Mouse (Mus musculus): ENCODE measurements around the gene Klhl40. TPM values are rescaled to one million over a fixed set of nuclear protein-coding genes. Genes with fewer than 3 reads are reported as not detected.
A peak's percentile ranks its signal among the peaks of the same experiment; 100 is the strongest.

Gene Klhl40
- 1.7 and 2.4 TPM in 2 replicates for polyA plus RNA-seq (2014; fragmentation: Nextera tagmentation; extraction: Ambion mirVana)

DNA sequence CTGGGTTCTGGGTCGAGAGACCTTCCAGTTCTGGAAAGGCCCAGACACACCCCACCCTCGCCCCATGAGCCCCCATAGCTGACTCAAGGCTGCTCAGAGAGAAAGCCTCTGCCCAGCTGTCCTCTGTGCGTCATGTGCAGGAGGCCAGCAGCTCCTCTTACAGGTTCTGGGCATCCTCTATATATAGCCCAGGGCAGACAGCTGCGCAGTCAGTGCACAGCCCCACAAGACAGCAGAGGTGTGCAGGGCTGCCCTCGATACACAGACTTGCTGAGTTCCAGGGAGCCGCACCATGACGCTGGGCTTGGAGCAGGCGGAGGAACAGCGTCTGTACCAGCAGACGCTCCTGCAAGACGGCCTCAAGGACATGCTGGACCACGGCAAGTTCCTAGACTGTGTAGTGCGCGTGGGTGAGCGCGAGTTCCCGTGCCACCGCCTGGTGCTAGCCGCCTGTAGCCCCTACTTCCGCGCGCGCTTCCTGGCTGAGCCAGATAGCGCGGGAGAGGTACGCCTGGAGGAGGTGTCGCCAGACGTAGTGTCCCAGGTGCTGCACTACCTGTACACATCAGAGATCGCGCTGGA, at the start of gene Klhl40:
Gene Klhl40, plus strand, starts transcription at position 124 of the 582 bp plus-strand sequence.
- 20% methylated on average over 30 of the region's 30 CpGs for WGBS
- Histone ChIP-seq H3K9ac (replicated peaks; ENCODE audit: low read depth, low read length) (peak within 1 kb of the TSS; percentile 48), H3K4me2 (ENCODE audit: low read depth, low read length) (peak within 1 kb of the TSS; percentile 57), H3K4me3 (ENCODE audit: low read depth, low read length) (peak within 1 kb of the TSS; percentile 31), H3K27ac (ENCODE audit: low read depth, low read length) (no peak within 1 kb of the TSS), H3K36me3 (ENCODE audit: control insufficient read depth, insufficient read depth, low read length) (no peaks in the 10 kb centered on the region), H3K4me1 (ENCODE audit: control insufficient read depth, insufficient read depth, low read length) (0 out of 2 replicates have a peak, but pooled peaks cover 4% of the 10 kb centered on the region), H3K27me3 (ENCODE audit: control insufficient read depth, insufficient read depth, low read length) (peaks cover 27% of the 10 kb centered on the region), H3K9me3 (ENCODE audit: control insufficient read depth, low read length) (no peaks in the 10 kb centered on the region)
- ATAC-seq (ENCODE audit: low read depth) = peak; percentile 56

DNA sequence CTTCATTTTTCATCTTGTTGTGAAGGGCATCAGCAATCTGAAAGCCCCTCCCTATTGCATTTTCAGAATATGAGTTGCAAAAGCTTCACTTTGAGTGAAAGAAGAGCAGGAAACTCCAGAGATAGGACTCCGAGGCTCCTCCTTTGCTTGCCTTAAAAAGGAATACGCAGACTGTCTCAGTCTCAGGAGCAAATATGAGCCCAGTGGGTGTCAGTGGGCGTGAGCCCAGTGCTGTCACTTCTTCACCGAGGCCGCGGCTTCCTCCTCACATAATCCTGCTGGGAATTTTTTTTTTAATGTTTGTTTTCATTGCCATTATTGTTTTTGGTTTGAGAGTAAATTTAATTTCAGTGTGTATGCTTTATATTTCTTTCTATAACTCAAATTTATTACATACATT, 36.9 kb upstream of the Klhl40 start:
- no peak for ATAC-seq (ENCODE audit: low read depth)
- peaks cover 48% of the 10 kb centered on the region for H3K36me3 ChIP-seq (ENCODE audit: control insufficient read depth, insufficient read depth, low read length)

DNA sequence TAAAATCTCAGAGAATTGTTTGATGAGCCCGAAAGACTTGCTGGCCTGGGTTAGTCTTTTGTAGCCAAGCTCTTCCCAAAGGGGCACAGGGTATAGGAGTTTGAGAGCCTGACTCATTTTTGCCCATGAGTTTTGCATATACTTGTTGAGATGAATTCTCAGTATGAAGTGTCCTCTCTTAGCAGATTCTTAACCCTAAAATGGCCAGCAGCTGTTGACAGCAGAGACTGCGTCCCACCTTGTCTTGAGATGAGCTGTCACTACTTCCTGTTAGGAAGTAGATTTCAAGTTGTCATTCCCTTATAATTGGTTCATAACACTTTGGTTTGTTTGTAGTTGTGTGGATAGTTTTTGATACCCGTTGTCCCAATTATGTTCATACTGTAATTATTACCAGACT, 36.2 kb upstream of the Klhl40 start:
- H3K9me3 ChIP-seq (ENCODE audit: control insufficient read depth, low read length) = no peaks in the 10 kb centered on the region
- no peak overlapping the region for H3K9ac ChIP-seq (replicated peaks; ENCODE audit: low read depth, low read length)
- no peak overlapping the region for H3K4me2 ChIP-seq (ENCODE audit: low read depth, low read length)
- 95% methylated on average over 3 of the region's 3 CpGs for WGBS
- no peak for ATAC-seq (ENCODE audit: low read depth)
- no peak overlapping the region for H3K27ac ChIP-seq (ENCODE audit: low read depth, low read length)
- H3K4me1 ChIP-seq (ENCODE audit: control insufficient read depth, insufficient read depth, low read length) = no peaks in the 10 kb centered on the region
- H3K27me3 ChIP-seq (ENCODE audit: control insufficient read depth, insufficient read depth, low read length) = no peaks in the 10 kb centered on the region
- H3K36me3 ChIP-seq (ENCODE audit: control insufficient read depth, insufficient read depth, low read length) = peaks cover 54% of the 10 kb centered on the region
- no peak overlapping the region for H3K4me3 ChIP-seq (ENCODE audit: low read depth, low read length)

More for the DNA sequence above, 36.9 kb upstream of the Klhl40 start:
- no peak overlapping the region for H3K27ac ChIP-seq (ENCODE audit: low read depth, low read length)
- H3K9ac ChIP-seq (replicated peaks; ENCODE audit: low read depth, low read length) = no peak overlapping the region
- 86% methylated on average over 6 of the region's 6 CpGs for WGBS
- H3K4me2 ChIP-seq (ENCODE audit: low read depth, low read length) = no peak overlapping the region
- H3K4me1 ChIP-seq (ENCODE audit: control insufficient read depth, insufficient read depth, low read length) = no peaks in the 10 kb centered on the region
- no peaks in the 10 kb centered on the region for H3K9me3 ChIP-seq (ENCODE audit: control insufficient read depth, low read length)
- no peak overlapping the region for H3K4me3 ChIP-seq (ENCODE audit: low read depth, low read length)
- H3K27me3 ChIP-seq (ENCODE audit: control insufficient read depth, insufficient read depth, low read length) = no peaks in the 10 kb centered on the region

DNA sequence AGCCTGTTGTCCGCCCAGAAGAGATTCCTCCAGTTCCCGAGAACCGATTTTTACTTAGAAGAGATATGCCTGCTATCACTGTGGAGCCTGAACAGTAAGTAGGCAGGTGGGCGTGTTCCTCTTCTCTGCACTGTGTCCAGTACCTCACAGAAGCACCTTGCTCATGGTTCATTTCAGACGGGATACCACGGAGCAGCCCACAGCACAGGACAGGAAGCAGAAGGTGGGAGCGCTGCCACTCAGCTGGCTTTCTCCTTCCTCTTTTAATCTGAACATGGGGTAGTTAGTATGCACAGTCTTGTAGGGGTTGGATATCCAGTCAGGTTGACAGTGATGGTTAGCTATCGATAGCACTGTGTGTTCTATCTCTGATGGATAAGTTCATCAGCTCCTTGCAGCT, 33.4 kb upstream of the Klhl40 start:
- H3K36me3 ChIP-seq (ENCODE audit: control insufficient read depth, insufficient read depth, low read length) = peaks cover 82% of the 10 kb centered on the region
- no peak overlapping the region for H3K4me2 ChIP-seq (ENCODE audit: low read depth, low read length)
- H3K27me3 ChIP-seq (ENCODE audit: control insufficient read depth, insufficient read depth, low read length) = no peaks in the 10 kb centered on the region
- H3K9me3 ChIP-seq (ENCODE audit: control insufficient read depth, low read length) = no peaks in the 10 kb centered on the region
- no peak overlapping the region for H3K9ac ChIP-seq (replicated peaks; ENCODE audit: low read depth, low read length)
- WGBS = 93% methylated on average over 8 of the region's 8 CpGs
- no peak for ATAC-seq (ENCODE audit: low read depth)
- H3K4me3 ChIP-seq (ENCODE audit: low read depth, low read length) = no peak overlapping the region
- no peaks in the 10 kb centered on the region for H3K4me1 ChIP-seq (ENCODE audit: control insufficient read depth, insufficient read depth, low read length)
- H3K27ac ChIP-seq (ENCODE audit: low read depth, low read length) = no peak overlapping the region

DNA sequence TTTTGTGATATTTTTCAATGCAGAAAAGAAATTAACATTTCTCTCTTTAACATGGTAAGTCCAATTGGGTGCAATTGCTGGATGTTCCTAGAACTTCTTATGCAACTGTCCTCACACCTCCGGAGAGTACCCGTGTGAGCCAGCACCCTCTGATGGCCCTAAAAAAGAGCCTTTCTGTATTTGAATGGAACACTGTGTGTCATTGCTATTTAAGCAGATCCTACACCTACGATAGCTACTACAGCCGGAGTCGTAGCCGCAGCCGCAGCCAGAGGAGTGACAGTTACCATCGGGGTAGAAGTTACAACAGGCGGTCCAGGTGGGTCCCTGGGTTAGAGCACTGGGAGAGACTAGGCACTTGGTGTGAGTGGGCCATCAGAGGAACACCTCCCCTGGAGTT, 24.6 kb upstream of the Klhl40 start:
- Histone ChIP-seq H3K4me2 (ENCODE audit: low read depth, low read length) (no peak overlapping the region), H3K4me3 (ENCODE audit: low read depth, low read length) (no peak overlapping the region), H3K27me3 (ENCODE audit: control insufficient read depth, insufficient read depth, low read length) (no peaks in the 10 kb centered on the region), H3K4me1 (ENCODE audit: control insufficient read depth, insufficient read depth, low read length) (0 out of 2 replicates have a peak, but pooled peaks cover 3% of the 10 kb centered on the region), H3K27ac (ENCODE audit: low read depth, low read length) (no peak overlapping the region), H3K9me3 (ENCODE audit: control insufficient read depth, low read length) (no peaks in the 10 kb centered on the region), H3K9ac (replicated peaks; ENCODE audit: low read depth, low read length) (no peak overlapping the region), H3K36me3 (ENCODE audit: control insufficient read depth, insufficient read depth, low read length) (peaks cover 76% of the 10 kb centered on the region)
- ATAC-seq (ENCODE audit: low read depth) = no peak
- WGBS = 94% methylated on average over 9 of the region's 9 CpGs

DNA sequence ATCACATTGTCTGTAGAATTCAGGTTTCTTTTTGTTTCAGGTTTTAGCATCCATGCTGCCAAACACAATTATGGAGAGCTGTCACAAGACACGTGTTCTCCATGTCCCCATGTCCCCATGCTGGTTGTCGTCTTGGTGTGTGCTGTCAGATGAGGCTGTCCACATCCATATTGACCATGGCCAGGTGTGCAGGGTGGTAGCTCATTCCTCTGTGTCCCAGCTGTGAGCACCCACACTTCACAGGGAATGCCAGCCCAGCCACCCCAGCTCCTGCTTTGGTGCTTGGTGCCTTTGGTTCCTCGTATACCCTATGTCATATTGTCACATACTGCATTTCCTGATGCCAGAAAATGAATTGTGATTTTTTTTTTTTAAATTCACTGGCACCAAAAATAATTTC, 22.8 kb upstream of the Klhl40 start:
- Histone ChIP-seq H3K4me1 (ENCODE audit: control insufficient read depth, insufficient read depth, low read length) (0 out of 2 replicates have a peak, but pooled peaks cover 12% of the 10 kb centered on the region), H3K4me3 (ENCODE audit: low read depth, low read length) (no peak overlapping the region), H3K36me3 (ENCODE audit: control insufficient read depth, insufficient read depth, low read length) (peaks cover 60% of the 10 kb centered on the region), H3K27me3 (ENCODE audit: control insufficient read depth, insufficient read depth, low read length) (no peaks in the 10 kb centered on the region), H3K4me2 (ENCODE audit: low read depth, low read length) (no peak overlapping the region), H3K9ac (replicated peaks; ENCODE audit: low read depth, low read length) (no peak overlapping the region), H3K27ac (ENCODE audit: low read depth, low read length) (no peak overlapping the region), H3K9me3 (ENCODE audit: control insufficient read depth, low read length) (no peaks in the 10 kb centered on the region)
- no peak for ATAC-seq (ENCODE audit: low read depth)
- 93% methylated on average over 3 of the region's 3 CpGs for WGBS

DNA sequence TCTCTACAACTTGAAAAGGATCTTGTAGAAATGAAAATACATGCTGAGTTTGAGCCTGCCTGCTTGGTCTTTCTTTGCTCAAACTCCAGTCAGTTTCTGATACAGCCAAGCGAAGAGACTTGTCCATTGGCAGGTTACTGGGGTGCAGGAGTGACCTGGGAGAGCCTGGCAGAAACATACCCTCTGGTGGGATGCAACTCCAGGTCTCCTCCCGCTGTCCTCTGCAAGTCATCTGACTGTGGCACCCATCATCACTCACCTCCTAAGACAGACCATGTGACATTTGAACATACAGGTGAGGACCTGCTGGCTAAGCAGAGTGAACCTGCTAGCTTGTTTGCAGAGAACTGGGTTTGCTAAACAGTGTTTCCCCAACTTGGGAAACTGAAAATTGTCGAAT, 20.6 kb upstream of the Klhl40 start:
- WGBS = 88% methylated on average over 3 of the region's 3 CpGs
- H3K36me3 ChIP-seq (ENCODE audit: control insufficient read depth, insufficient read depth, low read length) = peaks cover 38% of the 10 kb centered on the region

DNA sequence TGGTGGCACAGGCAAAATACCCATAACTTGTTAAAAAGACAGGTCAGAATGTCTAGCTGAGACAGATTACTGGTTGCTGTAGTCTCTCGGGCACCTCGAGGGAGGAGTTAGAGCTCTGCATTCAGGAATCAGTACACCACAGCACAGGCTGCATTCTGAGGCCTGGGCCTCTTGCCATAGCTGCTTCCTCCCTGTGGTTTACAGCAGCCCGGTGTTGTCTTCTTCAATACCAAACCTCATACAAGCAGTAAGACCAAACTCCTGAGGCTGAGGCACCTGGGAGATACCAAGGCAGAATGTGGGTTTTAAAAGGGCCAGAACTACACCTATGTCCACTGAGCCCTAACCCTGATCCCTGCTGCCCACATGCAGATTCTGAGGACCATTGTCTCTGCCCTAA, 20.0 kb upstream of the Klhl40 start:
- no peak overlapping the region for H3K4me2 ChIP-seq (ENCODE audit: low read depth, low read length)
- no peak for ATAC-seq (ENCODE audit: low read depth)
- peaks cover 26% of the 10 kb centered on the region for H3K4me1 ChIP-seq (ENCODE audit: control insufficient read depth, insufficient read depth, low read length)
- no peaks in the 10 kb centered on the region for H3K27me3 ChIP-seq (ENCODE audit: control insufficient read depth, insufficient read depth, low read length)
- H3K9ac ChIP-seq (replicated peaks; ENCODE audit: low read depth, low read length) = no peak overlapping the region
- H3K4me3 ChIP-seq (ENCODE audit: low read depth, low read length) = no peak overlapping the region
- no peak overlapping the region for H3K27ac ChIP-seq (ENCODE audit: low read depth, low read length)
- peaks cover 32% of the 10 kb centered on the region for H3K36me3 ChIP-seq (ENCODE audit: control insufficient read depth, insufficient read depth, low read length)
- H3K9me3 ChIP-seq (ENCODE audit: control insufficient read depth, low read length) = no peaks in the 10 kb centered on the region
- 62% methylated on average over 3 of the region's 3 CpGs for WGBS

More for the DNA sequence above, 20.6 kb upstream of the Klhl40 start:
- H3K27me3 ChIP-seq (ENCODE audit: control insufficient read depth, insufficient read depth, low read length) = no peaks in the 10 kb centered on the region
- no peaks in the 10 kb centered on the region for H3K9me3 ChIP-seq (ENCODE audit: control insufficient read depth, low read length)
- peaks cover 26% of the 10 kb centered on the region for H3K4me1 ChIP-seq (ENCODE audit: control insufficient read depth, insufficient read depth, low read length)
- no peak for ATAC-seq (ENCODE audit: low read depth)
- no peak overlapping the region for H3K4me2 ChIP-seq (ENCODE audit: low read depth, low read length)
- H3K27ac ChIP-seq (ENCODE audit: low read depth, low read length) = no peak overlapping the region
- no peak overlapping the region for H3K9ac ChIP-seq (replicated peaks; ENCODE audit: low read depth, low read length)
- no peak overlapping the region for H3K4me3 ChIP-seq (ENCODE audit: low read depth, low read length)

DNA sequence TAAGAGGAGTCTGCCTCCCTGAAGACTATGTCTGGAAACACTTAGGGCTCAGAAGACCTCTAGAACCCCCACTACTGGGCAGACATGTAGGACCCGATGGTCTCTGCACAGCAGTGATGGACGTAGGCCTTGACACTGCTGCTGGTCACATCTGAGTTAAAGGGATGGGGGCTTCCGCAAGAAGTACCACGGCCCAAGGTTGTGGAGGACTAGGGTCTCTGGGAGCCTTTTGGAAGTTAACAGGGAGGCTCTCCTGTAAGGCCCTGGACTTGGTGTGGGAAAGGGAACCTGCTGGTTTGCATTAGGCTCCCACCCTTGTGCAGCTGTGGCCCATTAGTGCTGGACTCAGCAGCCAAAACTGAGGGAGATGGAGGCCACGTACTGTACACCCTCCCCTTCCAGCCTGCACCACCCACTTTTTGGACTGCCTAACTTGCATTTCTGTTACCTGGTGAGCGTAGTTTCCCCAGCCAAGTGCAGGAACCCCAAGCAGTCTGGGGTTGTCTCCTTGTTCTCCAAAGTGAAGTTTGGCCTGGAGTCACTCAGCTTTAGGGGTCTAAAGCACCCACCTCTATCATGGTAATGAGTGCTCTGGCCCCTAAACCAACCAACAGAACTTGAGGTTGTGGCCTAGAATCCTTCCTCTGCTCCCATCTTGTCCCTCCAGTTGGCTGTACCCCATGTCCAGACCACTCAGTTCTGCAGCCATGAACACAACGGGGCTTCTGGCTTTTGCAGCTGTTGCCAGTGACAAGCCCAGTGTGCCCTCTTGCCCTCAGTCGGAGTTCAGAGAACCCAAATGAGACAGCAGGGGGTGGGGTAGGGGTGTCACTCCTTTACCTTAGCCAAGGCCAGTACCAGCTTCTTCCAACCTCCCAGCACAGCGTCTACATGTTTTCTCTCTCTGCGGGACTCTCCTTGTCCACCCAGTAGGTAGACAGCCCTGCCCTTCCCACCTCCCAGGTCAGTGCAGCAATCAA, 19.3 kb upstream of the Klhl40 start:
- Histone ChIP-seq H3K27ac (ENCODE audit: low read depth, low read length) (no peak overlapping the region), H3K9ac (replicated peaks; ENCODE audit: low read depth, low read length) (peak overlapping the region; percentile 94), H3K4me1 (ENCODE audit: control insufficient read depth, insufficient read depth, low read length) (peaks cover 26% of the 10 kb centered on the region), H3K27me3 (ENCODE audit: control insufficient read depth, insufficient read depth, low read length) (no peaks in the 10 kb centered on the region), H3K4me3 (ENCODE audit: low read depth, low read length) (peak overlapping the region; percentile 96), H3K4me2 (ENCODE audit: low read depth, low read length) (peak overlapping the region; percentile 77), H3K9me3 (ENCODE audit: control insufficient read depth, low read length) (no peaks in the 10 kb centered on the region), H3K36me3 (ENCODE audit: control insufficient read depth, insufficient read depth, low read length) (peaks cover 29% of the 10 kb centered on the region)
- no peak for ATAC-seq (ENCODE audit: low read depth)
- WGBS = 61% methylated on average over 10 of the region's 10 CpGs

All from neural tube, embryonic 14.5 days (tissue).